Mouse (Mus musculus) lung, embryonic 14.5 days (tissue): ENCODE measurements around the gene Fam49a. TPM values are rescaled to one million over a fixed set of nuclear protein-coding genes. Genes with fewer than 3 reads are reported as not detected.
"Not testable (repeated sequence)": the region's sequence is repeated elsewhere in the genome, so short reads cannot be mapped to it uniquely, and the experiment has no call there.

ENCODE experiments used
- ATAC-seq: fragments of 200-750 bp; cut with Nextera tagmentation; 2 replicates; pipeline ENCODE4 v1.8.0; 2017; ENCODE audit warnings: mild to moderate bottlenecking, moderate TSS enrichment, moderate library complexity; ENCODE audit not compliant: insufficient read depth
- DNase-seq: peaks from one replicate; pipeline ENCODE4 v3.0.0-alpha.2; 2015
- H3K27ac ChIP-seq: fragments of 300-500 bp; sonication (generic); 2 replicates; pipeline ENCODE4 v1.5.1; 2014; ENCODE audit warnings: low read depth, mild to moderate bottlenecking, moderate library complexity
- H3K27me3 ChIP-seq: fragments of 300-500 bp; sonication (generic); 2 replicates; pipeline ENCODE4 v1.6.1; 2014; ENCODE audit warnings: low read length, control low read depth; ENCODE audit not compliant: insufficient read depth
- H3K36me3 ChIP-seq: fragments of 300-500 bp; sonication (generic); 2 replicates; pipeline ENCODE4 v1.6.1; 2014; ENCODE audit warnings: control low read depth; ENCODE audit not compliant: insufficient read depth
- H3K4me1 ChIP-seq: fragments of 300-500 bp; sonication (generic); 2 replicates; pipeline ENCODE4 v1.6.1; 2014; ENCODE audit warnings: antibody characterized with exemption, control low read depth; ENCODE audit not compliant: insufficient read depth
- H3K4me2 ChIP-seq: fragments of 300-500 bp; sonication (generic); 2 replicates; pipeline ENCODE4 v1.6.1; 2014; ENCODE audit warnings: mild to moderate bottlenecking
- H3K4me3 ChIP-seq: fragments of 300-500 bp; sonication (generic); 2 replicates; pipeline ENCODE4 v1.5.1; 2014; ENCODE audit warnings: low read depth, low read length
- H3K9ac ChIP-seq: fragments of 300-500 bp; sonication (generic); 2 replicates; pipeline ENCODE4 v1.6.1; 2014
- H3K9me3 ChIP-seq: fragments of 300-500 bp; sonication (generic); 2 replicates; pipeline ENCODE4 v1.6.1; 2016; ENCODE audit warnings: low read depth, low read length, control low read depth
- CTCF ChIP-seq: IDR thresholded peaks from 2 replicates; pipeline ENCODE4 v1.5.1; 2016; ENCODE audit warnings: antibody characterized with exemption, low read depth
- WGBS: fragments of 180-500 bp; shearing (Covaris S2); extraction: QIAGEN DNeasy Blood & Tissue Kit; methylation state at CpG from one replicate; pipeline ENCODE4 v1.1.7; 2014; 5-methylcytosine and 5-hydroxymethylcytosine counted together
- polyA plus RNA-seq: library from polyadenylated mRNA; unstranded; fragments of >200 nt; fragmentation: Nextera tagmentation; extraction: Ambion mirVana; gene quantifications from 2 replicates; pipeline ENCODE4 v1.2.1, GENCODE M21; 2014

Fam49a gene
- polyA plus RNA-seq, 1 experiment from 2014 or later = 14.9 TPM

GRCm38 (mm10) chr12:12227594-12227993 is 34.3 kb upstream of the Fam49a start:
- Histone ChIP-seq H3K9ac (no peak overlapping the region), H3K4me1 (no peaks in the 10 kb centered on the region), H3K4me3 (no peak overlapping the region), H3K36me3 (no peaks in the 10 kb centered on the region), H3K27ac (no peak overlapping the region), H3K27me3 (no peaks in the 10 kb centered on the region), H3K4me2 (no peak overlapping the region), H3K9me3 (no peaks in the 10 kb centered on the region)
- ATAC-seq = no peak
- DNase-seq = peak; percentile 43
- WGBS = 66% methylated on average over 3 of the region's 3 CpGs
- TF ChIP-seq CTCF = no peak

GRCm38 (mm10) chr12:12230031-12230557 is 31.8 kb upstream of the Fam49a start:
- TF ChIP-seq CTCF = no peak
- DNase-seq = no peak
- no peak overlapping the region for H3K4me3 ChIP-seq

GRCm38 (mm10) chr12:12232097-12232496 is 29.8 kb upstream of the Fam49a start:
- ATAC-seq (no peak), DNase-seq (no peak)
- Histone ChIP-seq H3K36me3 (no peaks in the 10 kb centered on the region), H3K4me3 (no peak overlapping the region), H3K4me2 (no peak overlapping the region), H3K9ac (no peak overlapping the region), H3K4me1 (no peaks in the 10 kb centered on the region), H3K27ac (no peak overlapping the region), H3K9me3 (no peaks in the 10 kb centered on the region), H3K27me3 (no peaks in the 10 kb centered on the region)
- TF ChIP-seq CTCF = no peak
- 77% methylated on average over 4 of the region's 4 CpGs for WGBS

More at GRCm38 (mm10) chr12:12230031-12230557, 31.8 kb upstream of the Fam49a start:
- Histone ChIP-seq H3K27ac (no peak overlapping the region), H3K9ac (no peak overlapping the region), H3K36me3 (no peaks in the 10 kb centered on the region), H3K27me3 (no peaks in the 10 kb centered on the region), H3K4me2 (no peak overlapping the region), H3K4me1 (no peaks in the 10 kb centered on the region), H3K9me3 (no peaks in the 10 kb centered on the region)
- ATAC-seq = no peak

GRCm38 (mm10) chr12:12236978-12237377 is 25.0 kb upstream of the Fam49a start:
- 39% methylated on average over 5 of the region's 5 CpGs for WGBS
- no peak for ATAC-seq

GRCm38 (mm10) chr12:12239502-12239901 is 22.4 kb upstream of the Fam49a start:
- Histone ChIP-seq H3K4me3 (no peak overlapping the region), H3K27ac (no peak overlapping the region), H3K36me3 (no peaks in the 10 kb centered on the region), H3K27me3 (no peaks in the 10 kb centered on the region), H3K4me2 (no peak overlapping the region), H3K4me1 (no peaks in the 10 kb centered on the region), H3K9ac (no peak overlapping the region), H3K9me3 (no peaks in the 10 kb centered on the region)
- TF ChIP-seq CTCF = no peak
- ATAC-seq (no peak), DNase-seq (no peak)
- 57% methylated on average over 3 of the region's 3 CpGs for WGBS

More at GRCm38 (mm10) chr12:12236978-12237377, 25.0 kb upstream of the Fam49a start:
- Histone ChIP-seq H3K9ac (no peak overlapping the region), H3K9me3 (no peaks in the 10 kb centered on the region), H3K4me2 (no peak overlapping the region), H3K4me3 (no peak overlapping the region), H3K27me3 (no peaks in the 10 kb centered on the region), H3K4me1 (no peaks in the 10 kb centered on the region), H3K36me3 (no peaks in the 10 kb centered on the region), H3K27ac (no peak overlapping the region)
- no peak for DNase-seq
- TF ChIP-seq CTCF = no peak

GRCm38 (mm10) chr12:12243148-12243547 is 18.8 kb upstream of the Fam49a start:
- H3K36me3 ChIP-seq = no peaks in the 10 kb centered on the region

GRCm38 (mm10) chr12:12247023-12247422 is 14.9 kb upstream of the Fam49a start:
- 83% methylated on average over 4 of the region's 4 CpGs for WGBS
- DNase-seq, ATAC-seq: not testable (repeated sequence)

More at GRCm38 (mm10) chr12:12243148-12243547, 18.8 kb upstream of the Fam49a start:
- Histone ChIP-seq H3K4me1 (no peaks in the 10 kb centered on the region), H3K4me2 (no peak overlapping the region), H3K27ac (no peak overlapping the region), H3K4me3 (no peak overlapping the region), H3K9ac (no peak overlapping the region), H3K9me3 (no peaks in the 10 kb centered on the region), H3K27me3 (no peaks in the 10 kb centered on the region)
- DNase-seq (no peak), ATAC-seq (no peak)
- 63% methylated on average over 3 of the region's 3 CpGs for WGBS
- no peak for TF ChIP-seq CTCF

GRCm38 (mm10) chr12:12249521-12249920 is 12.4 kb upstream of the Fam49a start:
- Histone ChIP-seq H3K36me3 (no peaks in the 10 kb centered on the region), H3K4me2 (no peak overlapping the region), H3K4me3 (no peak overlapping the region), H3K4me1 (no peaks in the 10 kb centered on the region), H3K9me3 (no peaks in the 10 kb centered on the region), H3K27me3 (no peaks in the 10 kb centered on the region), H3K9ac (no peak overlapping the region), H3K27ac (no peak overlapping the region)
- DNase-seq (no peak), ATAC-seq (no peak)
- 38% methylated on average over 2 of the region's 2 CpGs for WGBS
- no peak for TF ChIP-seq CTCF

More at GRCm38 (mm10) chr12:12247023-12247422, 14.9 kb upstream of the Fam49a start:
- not testable (repeated sequence) for H3K9me3 ChIP-seq, H3K4me2 ChIP-seq, H3K36me3 ChIP-seq, H3K4me1 ChIP-seq, H3K27ac ChIP-seq, H3K27me3 ChIP-seq, H3K4me3 ChIP-seq, H3K9ac ChIP-seq
